Mouse (Mus musculus) ES-E14 (cell line): ENCODE data around the gene Gm15737. TPM values are rescaled to one million over a fixed set of nuclear protein-coding genes. Genes with fewer than 3 reads are reported as not detected.
A peak's percentile ranks its signal among the peaks of the same experiment; 100 is the strongest.

Source experiments
- DNase-seq: peaks from one replicate; pipeline ENCODE4 v3.0.0-alpha.2; 2013; ENCODE audit warnings: low read depth, low spot score
- H3K27ac ChIP-seq: 2 replicates; pipeline ENCODE4 v1.5.1; 2012; ENCODE audit warnings: low read depth, mild to moderate bottlenecking, low read length, moderate library complexity, mixed read lengths; ENCODE audit not compliant: poor library complexity, insufficient read depth, severe bottlenecking
- H3K36me3 ChIP-seq: 2 replicates; pipeline ENCODE4 v1.6.1; 2012; ENCODE audit warnings: mild to moderate bottlenecking, low read length, moderate library complexity, mixed read lengths; ENCODE audit not compliant: control insufficient read depth, poor library complexity, insufficient read depth, severe bottlenecking
- H3K4me1 ChIP-seq, 2 experiments: fragments of 150-350 bp in 1 of 2; sonication (generic) in 1 of 2; 2 replicates each; pipeline ENCODE4 v1.6.1; 2012; ENCODE audit warnings: low read length in 2 of 2, mild to moderate bottlenecking in 1 of 2, mixed read lengths in 1 of 2; ENCODE audit not compliant: control insufficient read depth in 2 of 2, insufficient read depth in 2 of 2, poor library complexity in 1 of 2
- H3K4me3 ChIP-seq, 2 experiments: fragments of 150-350 bp in 1 of 2; sonication (generic) in 1 of 2; 2 replicates each; pipeline ENCODE4 v1.5.1; 2012; ENCODE audit warnings: low read length in 2 of 2, low read depth in 1 of 2, mild to moderate bottlenecking in 1 of 2, mixed read lengths in 1 of 2; ENCODE audit not compliant: insufficient read depth in 1 of 2, poor library complexity in 1 of 2, severe bottlenecking in 1 of 2
- H3K9ac ChIP-seq: 2 replicates; pipeline ENCODE4 v1.6.1; 2012; ENCODE audit warnings: low read depth, mild to moderate bottlenecking, low read length, mixed read lengths; ENCODE audit not compliant: poor library complexity, insufficient read depth, severe bottlenecking
- H3K9me3 ChIP-seq: fragments of 150-350 bp; sonication (generic); 2 replicates; pipeline ENCODE4 v1.6.1; 2012; ENCODE audit warnings: low read depth, mild to moderate bottlenecking, low read length; ENCODE audit not compliant: control insufficient read depth, insufficient read depth
- CHD2 ChIP-seq: IDR thresholded peaks from 2 replicates; pipeline ENCODE4 v1.6.1; 2014; ENCODE audit warnings: mild to moderate bottlenecking, low read depth, low read length, inconsistent platforms
- HCFC1 ChIP-seq: IDR thresholded peaks from 2 replicates; pipeline ENCODE4 v1.6.1; 2012; ENCODE audit warnings: low read length, inconsistent platforms, borderline replicate concordance; ENCODE audit not compliant: insufficient read depth
- MAFK ChIP-seq: IDR thresholded peaks from 2 replicates; pipeline ENCODE4 v1.6.1; 2014; ENCODE audit warnings: mild to moderate bottlenecking, low read depth, low read length, inconsistent platforms; ENCODE audit not compliant: insufficient read depth
- ZC3H11A ChIP-seq: IDR thresholded peaks from 2 replicates; pipeline ENCODE4 v1.6.1; 2012; ENCODE audit warnings: low read depth, mild to moderate bottlenecking, inconsistent platforms, low read length, borderline replicate concordance
- ZNF384 ChIP-seq: IDR thresholded peaks from 2 replicates; pipeline ENCODE4 v1.6.1; 2012; ENCODE audit warnings: low read depth, low read length, inconsistent platforms
- in situ Hi-C, 2 experiments: fragments of 600-800 bp; cut with MboI; formaldehyde crosslinking; loops; one replicate each; pipeline ENCODE4 v1.15.1; 2025; ENCODE audit warnings: low sequenced_read_pairs in 2 of 2, inconsistent platforms in 1 of 2; ENCODE audit not compliant: unreplicated experiment in 2 of 2
- total RNA-seq: library from RNA; depleted of rRNA; stranded (reverse); fragments of 300-350 nt; gene quantifications from 2 replicates; pipeline ENCODE4 v1.2.3, GENCODE M21; 2012

The Gm15737 gene
- total RNA-seq, 1 experiment: 0.04 TPM

GRCm38 (mm10) chr6:92827360-92827759 lies 41.8 kb upstream of the Gm15737 start:
- TF ChIP-seq CHD2 (peak; percentile 18; the same call in 1 of the 2 replicates), ZC3H11A (no peak), HCFC1 (no peak), ZNF384 (peak; percentile 83), MAFK (peak; percentile 66; the same call in 1 of the 2 replicates)
- no peak overlapping the region for H3K27ac ChIP-seq

DNA sequence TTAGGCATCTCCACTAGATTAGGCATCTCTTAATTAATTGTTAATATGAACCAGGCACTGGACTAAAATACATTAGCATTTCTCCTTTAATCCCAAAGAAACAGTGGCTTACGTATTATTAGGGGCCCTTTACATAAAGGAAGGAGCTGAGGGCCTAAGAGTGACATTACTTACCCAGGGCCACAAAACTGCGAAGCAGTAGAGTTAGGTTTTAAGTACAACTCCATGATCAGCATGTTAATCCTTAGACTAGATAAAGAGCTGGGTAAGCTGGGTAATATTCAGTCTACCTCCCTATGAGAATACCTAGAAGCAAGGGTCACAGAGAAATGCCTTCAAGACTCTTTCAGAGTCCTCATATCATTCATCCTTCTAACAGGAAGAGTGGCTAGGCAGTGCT lies 40.0 kb upstream of the Gm15737 start:
- TF ChIP-seq MAFK (no peak), ZC3H11A (no peak), CHD2 (no peak), HCFC1 (no peak), ZNF384 (no peak)
- no peak for DNase-seq
- no peaks in the 10 kb centered on the region for H3K9me3 ChIP-seq
- H3K27ac ChIP-seq: no peak overlapping the region
- H3K4me3 ChIP-seq: no peak overlapping the region
- no peaks in the 10 kb centered on the region for H3K36me3 ChIP-seq
- no peak overlapping the region for H3K9ac ChIP-seq
- in situ Hi-C loops: no loop called here
- H3K4me1 ChIP-seq: peaks cover 0 to 7% of the 10 kb centered on the region in 2 experiments; a peak in 3 of 4 replicates

More at GRCm38 (mm10) chr6:92827360-92827759, 41.8 kb upstream of the Gm15737 start:
- in situ Hi-C loops: no loop called here
- no peak for DNase-seq
- peaks cover 0 to 7% of the 10 kb centered on the region in 2 experiments; a peak in 3 of 4 replicates for H3K4me1 ChIP-seq
- no peak overlapping the region for H3K9ac ChIP-seq
- H3K36me3 ChIP-seq: no peaks in the 10 kb centered on the region
- H3K9me3 ChIP-seq: no peaks in the 10 kb centered on the region
- no peak overlapping the region for H3K4me3 ChIP-seq

DNA sequence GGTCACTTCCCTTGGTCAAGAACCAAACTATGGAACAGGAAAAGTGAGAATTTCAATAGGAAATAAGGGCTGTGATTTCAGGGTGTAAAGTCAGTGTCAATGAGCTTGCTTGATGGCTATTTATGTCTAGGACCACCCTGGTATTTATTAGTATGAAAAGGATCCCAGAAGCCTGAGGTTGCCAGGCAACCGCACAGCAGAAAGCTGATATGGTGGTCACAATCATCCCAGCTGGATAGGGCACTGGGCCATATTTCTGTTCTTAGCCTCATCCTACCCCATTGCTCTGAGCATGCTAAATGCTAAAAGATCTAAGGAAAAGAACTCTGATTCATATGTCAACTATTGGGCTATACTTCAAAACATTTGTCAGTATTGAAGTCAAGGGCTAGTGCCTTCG lies 38.1 kb upstream of the Gm15737 start:
- no peak overlapping the region for H3K4me3 ChIP-seq
- no peak for DNase-seq
- no peak for TF ChIP-seq ZNF384
- no peak for TF ChIP-seq MAFK
- no peak for TF ChIP-seq HCFC1
- TF ChIP-seq CHD2: no peak
- TF ChIP-seq ZC3H11A: no peak
- H3K36me3 ChIP-seq: no peaks in the 10 kb centered on the region
- no peak overlapping the region for H3K27ac ChIP-seq
- H3K9me3 ChIP-seq: no peaks in the 10 kb centered on the region
- H3K9ac ChIP-seq: no peak overlapping the region
- peaks cover 0 to 7% of the 10 kb centered on the region in 2 experiments; a peak in 3 of 4 replicates for H3K4me1 ChIP-seq
- in situ Hi-C loops: no loop called here

- TF ChIP-seq ZC3H11A (no peak), HCFC1 (no peak), CHD2 (no peak), MAFK (no peak), ZNF384 (no peak)
- in situ Hi-C loops: no loop called here
- Histone ChIP-seq H3K9ac (no peak overlapping the region), H3K27ac (no peak overlapping the region), H3K36me3 (no peaks in the 10 kb centered on the region), H3K4me1 (peaks cover 2 to 16% of the 10 kb centered on the region in 2 experiments; a peak in 3 of 4 replicates), H3K9me3 (no peaks in the 10 kb centered on the region), H3K4me3 (no peak overlapping the region)
- DNase-seq: no peak
Observed at GRCm38 (mm10) chr6:92842000-92842399, 27.2 kb upstream of the Gm15737 start.
